Mouse (Mus musculus) bone marrow macrophage, adult 2 months (primary cell): ENCODE measurements around the gene Errfi1. TPM values are rescaled to one million over a fixed set of nuclear protein-coding genes. Genes with fewer than 3 reads are reported as not detected.
"Not testable (repeated sequence)": the region's sequence is repeated elsewhere in the genome, so short reads cannot be mapped to it uniquely, and the experiment has no call there.

Source experiments
- H3K27ac ChIP-seq: 2 replicates; pipeline ENCODE4 v1.5.1; 2012; ENCODE audit warnings: low read depth, low read length; ENCODE audit not compliant: insufficient read depth
- H3K4me1 ChIP-seq: 2 replicates; pipeline ENCODE4 v1.6.1; 2012; ENCODE audit warnings: low read length; ENCODE audit not compliant: control insufficient read depth, insufficient read depth
- H3K4me3 ChIP-seq: 2 replicates; pipeline ENCODE4 v1.5.1; 2012; ENCODE audit warnings: mild to moderate bottlenecking, low read length, moderate library complexity; ENCODE audit not compliant: insufficient read depth
- CTCF ChIP-seq: IDR thresholded peaks from 2 replicates; pipeline ENCODE4 v1.5.1; 2012; ENCODE audit warnings: low read depth, mild to moderate bottlenecking, low read length, moderate library complexity
- POLR2A ChIP-seq: IDR thresholded peaks from 2 replicates; pipeline ENCODE4 v1.6.1; 2012; ENCODE audit warnings: mild to moderate bottlenecking, low read depth, low read length, borderline replicate concordance
- polyA plus RNA-seq: library from polyadenylated mRNA; stranded (reverse); fragments of >200 nt; gene quantifications from 2 replicates; pipeline ENCODE4 v1.2.4, GENCODE M21; 2012; ENCODE audit not compliant: missing spikeins, insufficient read depth, insufficient read length

Gene Errfi1
- polyA plus RNA-seq, 1 experiment: 8.7 TPM

DNA sequence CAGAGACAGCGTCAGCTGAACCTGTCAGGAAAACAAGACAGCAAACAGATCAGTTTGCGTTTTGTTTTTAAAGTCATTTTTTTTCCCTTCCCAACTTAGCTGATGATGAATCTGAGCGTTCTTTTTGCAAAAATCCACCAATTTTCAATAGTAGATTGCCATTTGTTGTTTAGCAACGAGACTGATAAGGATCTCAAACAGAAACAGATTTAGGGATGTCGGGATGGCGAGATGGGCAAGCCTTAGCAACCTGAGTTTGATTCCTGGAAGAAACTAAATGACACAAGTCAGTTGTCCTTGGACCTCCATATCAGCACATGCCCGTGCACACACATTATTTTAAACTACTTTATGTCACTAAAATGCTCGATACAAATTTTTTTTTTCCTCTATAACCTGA, 19.0 kb downstream of the Errfi1 start:
- Histone ChIP-seq H3K4me3 (no peak overlapping the region), H3K4me1 (peaks cover 36% of the 10 kb centered on the region), H3K27ac (no peak overlapping the region)
- TF ChIP-seq CTCF: no peak
- no peak for TF ChIP-seq POLR2A

DNA sequence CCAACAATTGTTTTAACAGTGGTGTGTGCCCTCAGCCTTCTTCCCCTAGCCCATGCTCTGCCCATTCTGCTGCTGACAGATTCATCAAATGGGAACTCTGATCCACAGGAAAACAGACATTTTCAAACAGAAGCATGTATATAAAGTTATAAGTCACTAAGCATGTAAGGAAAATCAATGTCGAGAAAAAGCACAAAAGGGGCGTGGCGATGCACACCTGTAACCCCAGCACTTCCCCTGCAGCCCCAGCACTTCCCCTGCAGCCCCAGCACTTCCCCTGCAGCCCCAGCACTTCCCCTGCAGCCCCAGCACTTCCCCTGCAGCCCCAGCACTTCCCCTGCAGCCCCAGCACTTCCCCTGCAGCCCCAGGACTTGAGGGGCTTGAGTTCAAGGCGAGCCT, 20.7 kb downstream of the Errfi1 start:
- not testable (repeated sequence) for H3K4me3 ChIP-seq
- peak overlapping the region; percentile 50 for H3K27ac ChIP-seq
- peaks cover 35% of the 10 kb centered on the region for H3K4me1 ChIP-seq

DNA sequence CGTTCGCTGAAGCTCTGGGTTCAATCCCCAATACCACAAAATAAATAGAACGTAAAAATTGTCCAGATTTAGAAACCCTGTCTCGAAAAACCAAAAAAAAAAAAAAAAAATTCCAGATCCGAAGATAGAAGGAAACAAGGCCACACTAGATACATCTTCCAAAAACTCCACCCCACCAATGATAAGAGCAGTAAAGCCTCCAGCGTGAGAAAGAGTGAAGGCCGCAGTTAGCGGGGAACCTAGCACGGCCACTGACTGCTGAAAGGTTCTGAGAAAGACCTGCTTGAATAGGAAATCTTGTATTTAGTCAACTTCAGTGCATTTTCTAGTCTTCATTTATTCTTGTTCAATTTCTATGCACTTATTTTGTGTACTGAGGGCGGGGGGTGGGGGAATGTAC, 21.7 kb downstream of the Errfi1 start:
- Histone ChIP-seq H3K27ac (no peak overlapping the region), H3K4me1 (peaks cover 26% of the 10 kb centered on the region), H3K4me3 (no peak overlapping the region)
- no peak for TF ChIP-seq CTCF
- no peak for TF ChIP-seq POLR2A

DNA sequence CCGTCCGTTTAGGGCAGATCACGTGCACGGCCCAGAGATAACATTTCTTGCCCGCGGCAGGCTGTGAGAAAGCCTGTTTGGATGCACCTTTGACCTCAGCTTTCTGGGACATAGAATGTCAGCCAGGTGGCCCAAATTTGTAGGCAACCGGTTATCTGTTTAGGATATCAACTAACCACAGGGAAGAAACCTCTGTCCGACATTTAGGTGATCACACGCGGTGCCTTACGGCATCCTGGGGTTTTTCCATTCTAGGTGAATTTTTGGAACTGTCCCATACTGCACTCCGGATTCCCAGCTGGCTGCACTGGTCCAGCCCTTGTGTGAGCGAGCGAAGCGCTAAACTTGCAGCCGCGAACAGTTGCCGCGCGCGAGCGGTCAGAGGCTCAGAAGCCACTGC, 25.9 kb downstream of the Errfi1 start:
- no peak for TF ChIP-seq POLR2A
- no peak for TF ChIP-seq CTCF
- H3K4me1 ChIP-seq: peaks cover 14% of the 10 kb centered on the region
- no peak overlapping the region for H3K27ac ChIP-seq
- no peak overlapping the region for H3K4me3 ChIP-seq

DNA sequence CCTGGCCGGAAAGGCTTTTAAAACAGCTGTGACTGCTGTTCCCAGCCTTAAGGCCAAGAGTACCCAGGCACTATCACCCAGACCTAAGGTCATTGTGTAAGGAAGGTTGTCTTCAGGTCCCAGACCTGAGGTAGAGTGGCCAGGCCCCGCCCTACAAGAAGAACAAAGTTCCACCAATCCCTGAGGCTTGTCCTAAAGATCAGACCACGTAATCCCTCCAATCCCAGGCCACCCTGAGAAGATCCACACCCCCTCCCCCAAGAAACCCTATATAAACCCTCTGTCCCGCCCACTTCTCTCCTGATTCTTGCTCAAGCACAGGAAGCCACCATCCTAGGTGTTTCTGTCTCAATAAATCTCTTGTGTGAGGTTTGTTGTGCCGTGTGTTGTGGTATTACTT, 26.6 kb downstream of the Errfi1 start:
- H3K27ac ChIP-seq: no peak overlapping the region

DNA sequence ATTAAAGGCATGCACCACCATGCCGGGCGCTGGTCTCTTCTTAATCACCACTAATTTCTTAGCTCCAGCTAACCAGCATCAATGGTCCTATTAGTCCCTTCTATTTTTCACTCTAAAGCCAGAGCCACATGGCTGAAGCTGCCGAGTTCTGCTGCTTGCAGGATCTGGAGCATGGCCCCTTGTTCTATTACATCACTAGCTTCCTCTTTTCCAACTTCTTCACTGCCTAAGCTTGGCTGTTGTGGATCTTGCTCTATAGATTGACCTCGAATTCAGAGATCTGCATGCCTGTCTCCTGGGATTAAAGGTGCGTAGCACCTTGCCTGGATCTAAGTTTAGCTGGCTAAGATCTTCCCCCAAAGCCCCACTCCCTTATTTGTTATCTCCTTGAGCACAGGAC, 28.9 kb downstream of the Errfi1 start:
- Histone ChIP-seq H3K4me3 (no peak overlapping the region), H3K4me1 (peaks cover 8% of the 10 kb centered on the region), H3K27ac (no peak overlapping the region)
- TF ChIP-seq CTCF (no peak), POLR2A (no peak)

More for the DNA sequence above, 26.6 kb downstream of the Errfi1 start:
- Histone ChIP-seq H3K4me1 (peaks cover 8% of the 10 kb centered on the region), H3K4me3 (no peak overlapping the region)
- TF ChIP-seq CTCF (no peak), POLR2A (no peak)

DNA sequence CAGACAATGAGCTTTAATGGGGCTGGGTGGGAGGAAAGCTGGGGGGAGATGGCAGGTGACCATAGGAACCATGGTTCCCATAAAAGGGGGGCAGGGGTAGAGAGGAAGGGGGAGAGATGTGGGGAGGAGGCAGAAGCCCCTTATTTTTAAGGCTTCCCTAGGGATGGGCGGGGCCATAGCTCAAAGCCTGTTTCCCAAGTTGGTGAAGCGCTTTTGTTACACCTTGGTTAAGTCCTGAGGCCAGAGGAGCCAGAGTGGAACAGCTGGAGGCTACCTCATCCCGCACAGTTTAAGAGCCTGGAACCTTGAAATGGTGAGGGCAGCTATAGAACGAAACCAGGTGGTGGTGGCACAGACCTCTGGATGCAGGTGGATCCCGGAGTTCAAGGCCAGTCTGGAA, 34.2 kb downstream of the Errfi1 start:
- TF ChIP-seq CTCF: no peak
- TF ChIP-seq POLR2A: no peak
- no peak overlapping the region for H3K27ac ChIP-seq
- H3K4me3 ChIP-seq: no peak overlapping the region
- peaks cover 8% of the 10 kb centered on the region for H3K4me1 ChIP-seq

DNA sequence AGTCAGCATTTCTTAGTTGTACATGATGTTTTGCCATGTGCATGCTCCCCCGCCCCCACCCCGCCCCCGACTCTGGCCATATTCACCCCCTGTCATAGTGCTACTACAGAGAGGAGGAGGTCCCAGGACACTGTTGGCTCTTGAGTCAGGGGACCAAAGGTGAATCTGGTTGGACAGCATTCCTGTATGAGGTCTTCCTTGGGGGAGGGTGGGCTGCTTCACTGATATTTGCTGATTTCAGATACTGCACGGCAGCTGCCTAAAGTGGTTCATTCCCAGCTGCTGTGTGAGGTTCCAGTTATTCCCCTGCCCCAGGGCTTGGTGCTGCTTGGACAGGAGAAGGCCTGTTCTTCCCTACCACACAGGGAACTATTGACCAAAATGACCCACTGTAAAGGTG, 34.8 kb downstream of the Errfi1 start:
- peaks cover 8% of the 10 kb centered on the region for H3K4me1 ChIP-seq
- H3K27ac ChIP-seq: no peak overlapping the region
- H3K4me3 ChIP-seq: no peak overlapping the region
- TF ChIP-seq CTCF (no peak), POLR2A (no peak)

DNA sequence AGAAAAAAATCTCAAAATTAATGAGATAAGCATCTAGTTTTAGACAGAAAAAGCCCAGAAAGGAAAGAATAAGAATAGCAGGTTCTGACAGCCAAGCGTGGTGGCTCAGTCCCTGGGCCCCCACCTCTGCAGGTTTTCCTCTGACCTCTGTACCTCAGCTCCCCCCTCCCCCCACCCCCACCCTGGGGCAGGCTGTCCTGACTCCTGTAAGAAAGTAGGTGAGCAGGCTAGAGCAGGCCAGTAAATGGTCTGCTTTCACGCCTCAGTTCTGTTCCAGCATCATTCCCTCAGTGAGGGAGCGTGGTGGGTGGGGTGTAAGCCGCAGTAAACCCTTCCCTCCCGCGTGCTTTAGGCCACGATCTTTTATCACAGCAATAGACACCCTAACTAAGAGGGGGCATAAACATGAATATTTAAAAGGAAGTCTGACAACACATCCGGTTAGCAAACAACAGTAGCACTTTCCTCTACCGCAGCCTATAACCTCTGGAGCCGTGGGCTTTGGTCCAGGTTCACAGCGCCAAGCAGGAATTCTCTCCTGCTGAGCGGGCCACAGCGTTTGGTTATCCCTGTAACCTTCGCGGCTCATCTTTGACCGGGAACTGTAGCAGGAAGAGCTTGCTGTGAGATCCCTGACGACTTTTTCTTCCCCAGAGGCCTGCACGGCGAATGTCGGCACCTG, 35.7 kb downstream of the Errfi1 start:
- no peak overlapping the region for H3K4me3 ChIP-seq
- no peak overlapping the region for H3K27ac ChIP-seq
- H3K4me1 ChIP-seq: peaks cover 8% of the 10 kb centered on the region
- TF ChIP-seq CTCF: no peak
- no peak for TF ChIP-seq POLR2A

DNA sequence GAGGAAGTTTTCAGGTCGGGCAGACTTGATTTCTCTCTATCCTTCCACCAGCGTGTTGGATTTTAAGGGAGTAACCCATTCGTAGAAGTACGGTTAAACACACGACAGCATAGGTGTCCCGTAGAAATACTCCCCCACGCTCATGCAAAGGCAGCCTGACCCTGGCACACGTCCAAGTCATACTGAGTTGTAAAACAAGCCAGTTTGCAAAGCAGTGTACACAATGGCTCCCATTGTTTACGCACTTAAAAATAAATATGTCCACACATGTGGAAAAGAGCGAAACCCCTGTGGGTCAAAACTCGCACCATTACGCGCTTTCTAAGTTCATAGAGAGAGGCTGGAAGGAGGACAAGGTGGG, 36.2 kb downstream of the Errfi1 start:
- Histone ChIP-seq H3K4me3 (no peak overlapping the region), H3K4me1 (peaks cover 8% of the 10 kb centered on the region), H3K27ac (no peak overlapping the region)
- no peak for TF ChIP-seq POLR2A
- TF ChIP-seq CTCF: no peak

DNA sequence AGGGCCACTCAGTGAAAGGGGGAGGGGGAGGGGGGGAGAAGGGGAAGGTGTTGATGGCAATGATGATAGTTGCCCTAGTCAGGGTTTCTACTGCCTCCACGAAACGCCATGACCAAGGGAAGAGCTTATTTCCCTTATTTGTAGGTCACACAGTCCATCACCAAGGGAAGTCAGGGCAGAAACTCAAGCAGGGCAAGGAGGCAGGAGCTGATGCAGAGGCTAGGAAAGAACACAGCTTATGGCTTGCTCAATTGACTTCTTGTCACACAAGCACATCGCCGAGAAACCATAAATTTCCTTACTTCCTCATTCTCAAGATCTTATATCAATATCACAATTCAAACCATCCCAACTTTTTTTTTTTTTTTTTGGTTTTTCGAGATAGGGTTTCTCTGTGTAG, 37.6 kb downstream of the Errfi1 start:
- TF ChIP-seq CTCF (no peak), POLR2A (no peak)

More for the DNA sequence above, 37.6 kb downstream of the Errfi1 start:
- H3K27ac ChIP-seq: no peak overlapping the region
- peaks cover 8% of the 10 kb centered on the region for H3K4me1 ChIP-seq
- H3K4me3 ChIP-seq: no peak overlapping the region
